Mouse (Mus musculus) liver, embryonic 16.5 days (tissue): ENCODE results near the gene Shb. TPM values are rescaled to one million over a fixed set of nuclear protein-coding genes. Genes with fewer than 3 reads are reported as not detected.
A peak's percentile ranks its signal among the peaks of the same experiment; 100 is the strongest.

Experiments used
- ATAC-seq: fragments of 200-750 bp; cut with Nextera tagmentation; 2 replicates; pipeline ENCODE4 v1.8.0; 2017; ENCODE audit warnings: low read depth, mild to moderate bottlenecking, moderate number of reproducible peaks, moderate library complexity
- H3K27ac ChIP-seq: fragments of 300-500 bp; sonication (generic); 2 replicates; pipeline ENCODE4 v1.5.1; 2014; ENCODE audit warnings: mild to moderate bottlenecking, low read length
- H3K27me3 ChIP-seq: fragments of 300-500 bp; sonication (generic); 2 replicates; pipeline ENCODE4 v1.6.1; 2014; ENCODE audit warnings: low read depth, low read length, mixed read lengths; ENCODE audit not compliant: control insufficient read depth, insufficient read depth
- H3K36me3 ChIP-seq: fragments of 300-500 bp; sonication (generic); 2 replicates; pipeline ENCODE4 v1.6.1; 2014; ENCODE audit warnings: mild to moderate bottlenecking; ENCODE audit not compliant: control insufficient read depth, insufficient read depth
- H3K4me1 ChIP-seq: fragments of 300-500 bp; sonication (generic); 2 replicates; pipeline ENCODE4 v1.6.1; 2014; ENCODE audit warnings: low read depth, low read length, mixed read lengths; ENCODE audit not compliant: control insufficient read depth
- H3K4me2 ChIP-seq: fragments of 300-500 bp; sonication (generic); 2 replicates; pipeline ENCODE4 v1.6.1; 2014; ENCODE audit warnings: low read depth, low read length, mixed read lengths
- H3K4me3 ChIP-seq: fragments of 300-500 bp; sonication (generic); 2 replicates; pipeline ENCODE4 v1.5.1; 2014; ENCODE audit warnings: low read depth, mild to moderate bottlenecking, low read length
- H3K9ac ChIP-seq: fragments of 300-500 bp; sonication (generic); 2 replicates; pipeline ENCODE4 v1.6.1; 2014; ENCODE audit warnings: low read depth, low read length
- H3K9me3 ChIP-seq: fragments of 300-500 bp; sonication (generic); replicated peaks from 2 replicates; pipeline ENCODE4 v1.6.1; 2016; ENCODE audit warnings: low read length; ENCODE audit not compliant: control insufficient read depth
- WGBS: fragments of 180-500 bp; shearing (Covaris S2); extraction: QIAGEN DNeasy Blood & Tissue Kit; methylation state at CpG from one replicate; pipeline ENCODE4 v1.1.7; 2014; ENCODE audit not compliant: insufficient replicate concordance; 5-methylcytosine and 5-hydroxymethylcytosine counted together
- polyA plus RNA-seq: library from polyadenylated mRNA; unstranded; fragments of >200 nt; fragmentation: Nextera tagmentation; extraction: Ambion mirVana; gene quantifications from 2 replicates; pipeline ENCODE4 v1.2.1, GENCODE M21; 2015

The Shb gene
- polyA plus RNA-seq, 1 experiment from 2014 or later: 1.4 TPM

DNA sequence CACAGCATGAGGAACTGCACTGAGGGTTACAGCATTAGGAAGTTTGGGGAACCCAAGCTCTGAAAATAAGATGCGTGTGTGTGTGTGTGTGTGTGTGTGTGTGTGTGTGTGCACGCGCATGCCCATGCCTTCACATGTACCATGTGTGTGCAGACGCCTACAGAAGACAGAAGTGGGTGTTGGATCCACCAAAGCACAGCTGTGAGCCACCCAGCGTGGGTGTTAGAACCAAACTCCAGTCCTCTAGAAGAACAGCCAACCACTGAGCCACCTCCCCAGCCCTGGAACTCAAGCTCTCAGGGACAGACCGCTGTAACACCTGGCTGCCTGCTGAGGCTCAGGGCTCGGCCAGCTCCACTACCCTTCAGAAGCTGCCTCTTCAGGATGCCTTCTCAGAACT, 83.8 kb downstream of the Shb start:
- H3K36me3 ChIP-seq: peaks cover 5% of the 10 kb centered on the region; the same call in 1 of the 2 replicates

DNA sequence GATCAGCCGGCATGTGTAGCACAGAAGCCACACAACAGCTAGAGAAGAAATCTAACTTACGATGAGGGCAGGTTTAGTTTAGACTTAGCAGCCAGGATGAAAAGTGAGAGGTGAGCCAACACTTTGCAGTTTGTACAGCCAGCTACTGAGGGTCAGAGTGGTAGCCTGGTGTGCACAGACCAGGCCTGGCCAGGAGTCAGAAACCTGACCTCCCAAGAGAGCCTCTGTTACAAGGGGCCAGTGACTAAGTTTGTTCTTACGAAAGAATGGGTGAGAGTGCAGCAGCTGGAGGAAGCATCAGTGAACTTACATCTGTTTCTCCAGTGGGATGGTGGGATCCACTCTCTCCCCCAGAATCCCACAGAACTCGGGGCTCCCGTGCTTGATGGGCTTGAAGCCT, 85.1 kb downstream of the Shb start:
- H3K36me3 ChIP-seq: peaks cover 5% of the 10 kb centered on the region; the same call in 1 of the 2 replicates
- 71% methylated on average over 5 of the region's 5 CpGs for WGBS

More for the DNA sequence above, 83.8 kb downstream of the Shb start:
- 78% methylated on average over 7 of the region's 7 CpGs for WGBS
- Histone ChIP-seq H3K4me1 (peaks cover 15% of the 10 kb centered on the region), H3K9me3 (no peaks in the 10 kb centered on the region), H3K9ac (no peak overlapping the region), H3K4me3 (no peak overlapping the region), H3K27ac (no peak overlapping the region), H3K4me2 (no peak overlapping the region), H3K27me3 (no peaks in the 10 kb centered on the region)
- no peak for ATAC-seq

DNA sequence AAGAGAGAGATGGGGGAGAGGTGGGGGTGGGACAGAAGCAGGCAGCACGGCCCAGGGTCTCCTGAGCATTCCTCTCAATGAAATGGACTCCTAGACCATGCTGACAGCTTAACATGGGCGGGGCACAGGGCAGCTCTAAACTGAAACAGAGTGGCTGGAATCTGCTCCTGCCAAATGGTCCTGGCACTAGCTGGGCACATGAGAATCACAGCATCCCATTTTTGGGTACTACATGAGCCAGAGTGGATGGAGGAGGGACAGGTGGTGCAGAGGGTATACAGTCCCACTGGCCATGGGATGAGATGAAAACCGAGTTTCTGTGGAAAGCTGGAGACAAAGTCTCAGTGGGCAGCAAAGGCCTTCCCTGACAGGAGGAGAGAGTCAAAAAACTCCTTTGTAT, 87.0 kb downstream of the Shb start:
- WGBS: 69% methylated on average over 3 of the region's 3 CpGs
- Histone ChIP-seq H3K4me2 (no peak overlapping the region), H3K27me3 (no peaks in the 10 kb centered on the region), H3K4me3 (no peak overlapping the region), H3K9ac (no peak overlapping the region), H3K27ac (no peak overlapping the region), H3K9me3 (no peaks in the 10 kb centered on the region), H3K4me1 (no peaks in the 10 kb centered on the region; the same call in none of the 2 replicates), H3K36me3 (peaks cover 5% of the 10 kb centered on the region; the same call in 1 of the 2 replicates)
- ATAC-seq: no peak

More for the DNA sequence above, 85.1 kb downstream of the Shb start:
- Histone ChIP-seq H3K9me3 (no peaks in the 10 kb centered on the region), H3K4me1 (peaks cover 7% of the 10 kb centered on the region), H3K27me3 (no peaks in the 10 kb centered on the region), H3K4me2 (no peak overlapping the region), H3K4me3 (no peak overlapping the region), H3K9ac (no peak overlapping the region), H3K27ac (no peak overlapping the region)
- ATAC-seq: peak; percentile 54

DNA sequence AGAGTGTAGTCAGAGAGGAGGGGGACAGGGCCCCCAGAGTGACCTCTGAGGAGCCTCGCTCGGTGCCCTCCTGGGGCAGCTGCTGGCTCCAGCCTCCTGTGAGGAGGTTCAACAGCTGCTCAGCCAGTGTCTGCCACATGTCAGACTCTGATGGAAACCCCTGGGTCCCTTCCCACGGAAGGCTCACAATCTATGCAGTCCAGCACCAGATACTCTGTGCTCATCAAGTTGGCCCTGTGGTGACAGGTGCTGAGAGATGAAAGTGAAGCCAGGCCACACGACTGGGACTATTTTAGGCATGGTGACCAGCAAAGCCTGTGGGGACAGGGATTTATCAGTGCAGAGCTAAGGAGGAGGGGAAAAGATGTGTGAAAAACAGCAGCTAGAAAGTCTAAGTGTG, 87.5 kb downstream of the Shb start:
- H3K9ac ChIP-seq: no peak overlapping the region
- no peak overlapping the region for H3K27ac ChIP-seq
- ATAC-seq: no peak
- WGBS: 63% methylated on average over 4 of the region's 4 CpGs
- H3K36me3 ChIP-seq: peaks cover 5% of the 10 kb centered on the region; the same call in 1 of the 2 replicates
- H3K4me2 ChIP-seq: no peak overlapping the region
- no peaks in the 10 kb centered on the region for H3K9me3 ChIP-seq
- H3K4me3 ChIP-seq: no peak overlapping the region
- H3K27me3 ChIP-seq: no peaks in the 10 kb centered on the region
- no peaks in the 10 kb centered on the region; the same call in none of the 2 replicates for H3K4me1 ChIP-seq

DNA sequence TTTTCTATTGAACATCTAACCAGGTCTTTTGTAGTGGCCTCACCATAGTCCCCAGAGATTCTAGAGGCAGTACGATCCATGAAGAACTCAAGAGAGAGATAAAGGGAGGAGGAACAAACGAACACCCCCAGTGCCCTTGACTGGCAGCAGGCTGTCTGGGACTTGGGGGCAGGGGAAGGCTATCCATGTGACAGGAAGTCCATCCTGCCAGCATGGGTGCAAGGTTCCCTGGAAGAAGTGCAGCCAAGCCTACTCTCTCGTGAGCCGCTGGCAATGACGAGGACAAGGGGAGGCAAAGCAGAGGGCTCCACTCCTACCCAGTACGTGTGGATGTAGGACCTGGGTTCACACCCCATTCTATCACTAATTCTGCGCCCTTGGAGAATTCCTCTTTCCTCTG, 88.6 kb downstream of the Shb start:
- Histone ChIP-seq H3K9ac (no peak overlapping the region), H3K27ac (no peak overlapping the region), H3K4me3 (no peak overlapping the region), H3K4me2 (no peak overlapping the region), H3K27me3 (no peaks in the 10 kb centered on the region), H3K4me1 (no peaks in the 10 kb centered on the region; the same call in none of the 2 replicates), H3K36me3 (peaks cover 5% of the 10 kb centered on the region; the same call in 1 of the 2 replicates), H3K9me3 (no peaks in the 10 kb centered on the region)
- no peak for ATAC-seq
- WGBS: 60% methylated on average over 7 of the region's 7 CpGs

DNA sequence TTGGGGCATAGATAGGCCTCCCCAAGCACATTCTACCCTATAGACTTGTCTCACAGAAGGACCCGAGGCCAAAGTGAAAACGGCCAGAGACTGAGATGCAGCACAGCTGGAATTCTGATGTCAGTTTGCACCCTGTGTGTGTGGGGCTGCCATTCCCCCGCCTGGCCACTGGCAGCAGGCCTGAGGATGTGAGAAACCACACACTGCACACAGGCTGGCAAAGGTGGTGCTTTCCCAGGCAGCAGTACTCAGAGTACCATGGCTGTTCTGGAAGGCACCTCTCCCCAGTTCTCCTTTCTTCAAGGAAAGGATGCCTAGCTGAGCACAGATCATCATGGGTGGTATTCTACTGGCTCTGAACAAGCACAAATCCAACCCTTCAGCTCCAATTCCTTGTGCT, 90.0 kb downstream of the Shb start:
- Histone ChIP-seq H3K36me3 (peaks cover 5% of the 10 kb centered on the region; the same call in 1 of the 2 replicates), H3K27me3 (no peaks in the 10 kb centered on the region), H3K4me2 (no peak overlapping the region), H3K4me3 (no peak overlapping the region), H3K27ac (no peak overlapping the region), H3K9ac (no peak overlapping the region), H3K4me1 (no peaks in the 10 kb centered on the region; the same call in 1 of the 2 replicates), H3K9me3 (no peaks in the 10 kb centered on the region)
- WGBS: 63% methylated on average over 3 of the region's 3 CpGs
- ATAC-seq: no peak

DNA sequence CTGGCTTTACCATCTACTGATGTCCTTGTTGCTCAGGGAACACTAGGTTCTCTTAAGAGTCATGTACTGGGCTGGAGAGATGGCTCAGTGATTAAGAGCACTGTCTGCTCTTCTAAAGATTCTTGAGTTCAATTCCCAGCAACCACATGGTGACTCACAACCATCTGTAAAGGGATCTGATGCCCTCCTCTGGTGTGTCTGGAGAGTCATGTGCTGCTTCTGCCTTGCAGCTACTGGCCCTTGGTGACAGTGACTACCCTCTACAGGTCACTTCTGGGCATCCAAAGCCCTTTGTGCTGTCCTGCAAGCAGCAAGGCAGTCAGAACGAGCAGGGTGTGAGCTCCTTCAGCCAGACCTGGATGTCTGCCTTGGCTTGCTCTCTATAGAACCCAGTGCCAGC, 90.5 kb downstream of the Shb start:
- WGBS: 46% methylated on average over 1 of the region's 1 CpGs
- Histone ChIP-seq H3K9me3 (no peaks in the 10 kb centered on the region), H3K4me1 (no peaks in the 10 kb centered on the region; the same call in 1 of the 2 replicates), H3K36me3 (peaks cover 5% of the 10 kb centered on the region; the same call in 1 of the 2 replicates), H3K9ac (no peak overlapping the region), H3K4me2 (no peak overlapping the region), H3K27ac (no peak overlapping the region), H3K27me3 (no peaks in the 10 kb centered on the region), H3K4me3 (no peak overlapping the region)
- ATAC-seq: no peak

DNA sequence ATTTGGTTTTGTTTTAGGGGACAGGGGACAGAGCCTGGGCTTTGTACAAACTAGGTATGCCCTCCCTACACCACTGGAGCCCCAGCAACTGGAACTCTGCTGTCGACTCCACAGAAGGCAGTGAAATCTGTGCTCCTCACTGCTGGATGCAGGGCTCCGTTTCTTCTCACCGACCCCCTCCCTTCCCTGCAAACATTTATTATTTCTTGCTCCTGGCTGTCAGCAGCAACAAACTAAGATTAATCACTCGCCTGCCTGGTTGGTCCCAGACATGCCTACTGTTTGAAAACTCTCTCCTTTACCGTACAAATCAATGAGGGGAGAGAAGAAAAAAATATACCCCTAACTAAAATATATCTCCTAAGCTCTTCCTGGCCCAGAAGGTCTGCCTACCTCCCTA, 93.0 kb downstream of the Shb start:
- no peaks in the 10 kb centered on the region for H3K27me3 ChIP-seq
- H3K36me3 ChIP-seq: peaks cover under 1% of the 10 kb centered on the region; the same call in 1 of the 2 replicates
- no peak overlapping the region for H3K9ac ChIP-seq
- no peak overlapping the region for H3K4me3 ChIP-seq
- no peak overlapping the region for H3K27ac ChIP-seq
- ATAC-seq: no peak
- H3K4me1 ChIP-seq: no peaks in the 10 kb centered on the region
- WGBS: 56% methylated on average over 5 of the region's 5 CpGs
- H3K9me3 ChIP-seq: no peaks in the 10 kb centered on the region
- no peak overlapping the region for H3K4me2 ChIP-seq

DNA sequence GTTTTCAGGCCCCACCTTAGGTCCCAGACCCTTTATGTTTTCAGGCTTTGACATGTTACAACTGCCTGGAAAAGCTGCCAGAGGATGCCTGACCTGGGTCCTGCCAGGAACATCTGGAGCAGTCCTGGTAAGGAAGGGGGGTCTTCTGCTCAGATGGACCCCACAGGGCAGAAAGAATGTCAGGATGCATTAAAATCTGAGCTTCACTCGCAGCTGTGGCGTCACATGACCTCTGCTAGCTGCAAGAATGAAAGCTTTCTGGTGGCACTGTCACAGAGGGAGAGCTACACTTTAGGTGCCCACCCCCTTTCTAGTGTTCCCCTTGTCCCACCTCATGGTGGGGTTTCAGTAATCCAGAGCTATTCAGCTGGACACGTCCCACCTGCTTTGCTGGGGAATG, 95.3 kb downstream of the Shb start:
- Histone ChIP-seq H3K4me2 (no peak overlapping the region), H3K4me3 (no peak overlapping the region), H3K27ac (no peak overlapping the region), H3K9ac (no peak overlapping the region), H3K9me3 (no peaks in the 10 kb centered on the region), H3K36me3 (no peaks in the 10 kb centered on the region), H3K27me3 (no peaks in the 10 kb centered on the region), H3K4me1 (no peaks in the 10 kb centered on the region)
- no peak for ATAC-seq
- 68% methylated on average over 3 of the region's 3 CpGs for WGBS
